Mouse (Mus musculus) gastrocnemius, adult 2 months (tissue): ENCODE results near the gene Gm9817. TPM values are rescaled to one million over a fixed set of nuclear protein-coding genes. Genes with fewer than 3 reads are reported as not detected.

Experiments
- DNase-seq: peaks from one replicate; pipeline ENCODE4 v3.0.0; 2022
- H3K27ac ChIP-seq: fragments of 200-600 bp; 2 replicates; pipeline ENCODE4 v1.8.1; 2022; ENCODE audit warnings: mild to moderate bottlenecking
- H3K4me3 ChIP-seq: fragments of 200-600 bp; 2 replicates; pipeline ENCODE4 v1.8.1; 2022; ENCODE audit warnings: mild to moderate bottlenecking, moderate library complexity
- CTCF ChIP-seq: fragments of 200-600 bp; IDR thresholded peaks from 2 replicates; pipeline ENCODE4 v1.8.1; 2022; ENCODE audit warnings: antibody characterized with exemption, mild to moderate bottlenecking, moderate library complexity
- intact Hi-C: fragments of 180-260 bp; cut with DNase I; formaldehyde crosslinking; loops from one replicate; pipeline ENCODE4 v1.15.1; 2025
- total RNA-seq, 2 experiments: library from RNA; stranded (reverse); gene quantifications; 2 replicates each; pipeline ENCODE4 v1.2.3; 2021

The Gm9817 gene
- total RNA-seq, 2 experiments from 2014 or later: 0.08 to 0.18 TPM

DNA sequence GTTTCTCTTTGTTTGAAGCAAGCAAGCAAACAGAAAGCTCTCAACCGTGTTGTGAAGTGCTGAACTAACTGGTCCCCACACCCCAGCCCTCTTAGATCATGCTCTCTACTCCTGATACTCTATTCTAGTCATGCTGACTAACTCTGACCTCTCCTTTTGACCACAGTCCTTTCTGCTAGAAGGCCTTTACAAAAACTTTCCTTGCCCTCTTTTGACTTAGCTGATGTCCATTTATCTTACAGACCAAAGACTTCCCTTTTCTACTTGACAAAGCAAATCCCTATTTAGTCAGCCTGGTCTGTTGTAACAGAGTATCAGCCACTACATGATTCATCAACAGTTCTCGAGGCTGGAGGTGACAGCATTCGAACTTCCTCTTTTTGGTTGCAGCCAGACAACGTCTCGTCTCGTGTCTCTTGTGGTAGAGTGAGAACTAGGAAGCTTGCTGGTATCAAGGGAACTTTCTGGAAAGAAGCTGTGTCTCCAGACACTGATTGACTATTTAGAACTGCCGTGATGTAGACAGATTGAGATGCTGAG lies 30.4 kb downstream of the Gm9817 start:
- no peak for DNase-seq
- no peak for TF ChIP-seq CTCF
- intact Hi-C loops: no loop called here

DNA sequence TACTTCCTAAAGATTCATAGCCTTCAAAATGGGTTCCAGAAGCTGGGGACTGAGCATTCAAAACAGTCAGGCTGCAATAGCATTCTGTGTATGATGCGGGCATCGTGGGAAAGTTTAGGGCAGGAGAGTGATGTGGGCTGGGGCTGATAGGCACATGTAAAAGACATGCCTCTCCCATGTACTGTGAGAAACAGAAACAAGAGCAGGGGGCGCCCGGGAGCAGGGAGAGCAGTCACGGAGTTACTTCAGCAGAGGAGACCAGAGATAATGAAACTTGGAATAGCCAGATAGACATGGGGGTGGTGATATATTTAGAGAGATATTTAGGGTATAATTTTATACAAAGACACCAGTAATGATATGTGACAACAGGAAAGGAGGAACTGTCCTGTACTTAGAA lies 39.9 kb downstream of the Gm9817 start:
- DNase-seq: no peak
- intact Hi-C loops: no loop called here
- no peak overlapping the region for H3K4me3 ChIP-seq
- H3K27ac ChIP-seq: no peak overlapping the region
- TF ChIP-seq CTCF: no peak

More for the DNA sequence above, 30.4 kb downstream of the Gm9817 start:
- Histone ChIP-seq H3K4me3 (no peak overlapping the region), H3K27ac (no peak overlapping the region)

DNA sequence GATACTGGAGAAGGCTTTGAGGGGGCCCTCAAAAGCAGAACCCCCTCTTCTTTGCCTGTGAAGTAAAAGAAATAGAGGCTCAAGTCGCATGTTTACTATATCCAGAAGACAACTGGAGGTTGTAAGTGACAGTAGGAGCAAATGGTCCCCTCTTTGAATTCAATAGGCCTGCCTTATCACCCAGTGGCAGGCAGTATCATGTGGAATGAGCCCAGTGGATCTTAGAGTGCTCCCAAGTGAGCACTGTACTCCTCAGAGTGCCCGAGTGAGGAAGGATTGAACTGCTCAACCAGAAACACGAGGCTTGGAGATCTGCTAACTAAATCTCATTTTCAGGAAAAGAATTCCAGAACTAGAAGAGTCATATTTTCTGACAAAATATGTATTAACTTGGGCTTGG lies 40.3 kb downstream of the Gm9817 start:
- Histone ChIP-seq H3K27ac (no peak overlapping the region), H3K4me3 (no peak overlapping the region)
- no peak for TF ChIP-seq CTCF
- no peak for DNase-seq
- intact Hi-C loops: no loop called here

Other genes with a start within 250 kb of the Gm9817 start
- gene Dtnbp1, start 76.5 kb upstream of the Gm9817 start, total RNA-seq: 10 to 100 TPM; 55.4 to 67.5 TPM